Mouse (Mus musculus): ENCODE data around the gene Tiprl. TPM values are rescaled to one million over a fixed set of nuclear protein-coding genes. Genes with fewer than 3 reads are reported as not detected.

Gene Tiprl
- polyA plus RNA-seq (2012; ENCODE audit: insufficient read depth, insufficient read length, missing spikeins) = 37.5 and 48.6 TPM in 2 replicates

DNA sequence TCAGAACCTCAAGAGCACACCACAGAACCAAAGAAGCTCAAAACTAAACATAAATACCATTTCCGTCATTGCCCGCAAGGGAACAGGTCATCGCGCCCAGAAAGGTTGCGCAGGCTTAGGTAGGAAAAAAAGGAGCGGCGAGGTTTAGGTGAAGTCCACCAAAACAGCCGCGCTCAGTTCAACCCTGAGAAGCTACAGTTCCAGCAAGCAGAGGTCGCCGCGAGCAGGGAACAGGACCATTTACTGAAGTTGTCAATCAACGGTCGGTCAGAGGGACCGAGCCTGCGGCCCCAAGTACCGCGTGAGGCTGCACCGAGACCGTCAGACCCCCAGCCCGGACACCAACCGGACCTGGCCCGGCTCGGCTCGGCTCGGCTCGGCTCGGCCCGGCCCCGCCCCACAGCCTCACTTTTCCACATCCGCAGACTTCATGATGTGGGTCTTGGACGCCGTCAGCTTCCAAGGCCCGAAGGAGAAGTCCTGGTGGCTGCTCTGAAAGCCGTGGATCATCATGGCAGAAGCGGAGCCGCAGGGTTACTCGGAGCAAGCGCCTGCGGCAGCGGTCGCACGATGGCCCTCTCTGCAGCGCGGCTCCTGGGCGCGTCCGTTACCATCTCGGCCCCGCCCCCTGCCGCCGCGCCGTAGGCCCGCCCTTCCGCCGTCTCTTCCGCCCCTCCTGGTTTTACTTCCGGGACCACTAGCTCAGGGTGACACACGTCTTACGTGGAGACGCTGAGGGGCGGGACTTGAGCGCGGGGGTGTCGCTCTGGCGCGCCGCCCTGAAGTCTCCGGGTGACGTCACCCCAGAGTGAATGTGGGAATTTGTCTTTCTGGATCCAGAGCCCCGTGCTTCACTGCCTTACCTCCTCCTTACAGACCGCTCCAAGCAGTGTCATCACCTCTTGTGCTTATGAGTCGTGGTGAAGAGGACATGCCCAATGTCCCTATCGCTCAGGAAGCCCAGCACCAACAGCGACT lies at the start of gene Tiprl:
Tiprl (minus strand) TSS at position 676 of the 978 bp plus-strand sequence.
- TF ChIP-seq POLR2A (IDR thresholded peaks at IDR 0.05; ENCODE audit: borderline replicate concordance, low read depth, low read length) (0 out of 2 replicates have a peak, but pooled peaks have one; percentile 46), CTCF (IDR thresholded peaks at IDR 0.05; ENCODE audit: low read depth, low read length) (no peak)
- H3K4me3 ChIP-seq (ENCODE audit: insufficient read depth, low read length) = peak within 1 kb of the TSS; percentile 71
- H3K27ac ChIP-seq (ENCODE audit: insufficient read depth, low read depth, low read length) = peak within 1 kb of the TSS; percentile 47
- H3K4me1 ChIP-seq (ENCODE audit: control insufficient read depth, insufficient read depth, low read length) = peaks cover 6% of the 10 kb centered on the region

DNA sequence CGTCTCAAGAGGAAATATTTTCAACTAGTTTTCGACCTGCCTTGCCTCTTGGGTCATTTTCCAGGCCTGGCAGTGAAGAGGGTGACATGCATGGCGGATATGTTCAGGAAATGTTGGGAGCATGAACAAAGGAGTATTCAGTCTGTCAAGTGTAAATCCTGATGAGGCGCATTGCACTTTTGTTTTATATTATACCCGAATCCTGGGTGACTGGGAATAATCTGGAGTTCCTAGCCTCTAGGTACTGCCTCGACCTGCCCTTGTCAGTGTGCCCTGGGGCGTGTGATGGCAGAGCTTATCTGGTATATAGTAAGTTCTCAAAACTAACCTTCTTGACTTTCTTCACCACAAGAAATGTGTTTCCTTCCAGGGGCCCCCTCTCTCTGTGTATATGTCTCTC lies 47.3 kb upstream of the Tiprl start:
- Histone ChIP-seq H3K27ac (ENCODE audit: insufficient read depth, low read depth, low read length) (no peak overlapping the region), H3K4me3 (ENCODE audit: insufficient read depth, low read length) (no peak overlapping the region), H3K4me1 (ENCODE audit: control insufficient read depth, insufficient read depth, low read length) (peaks cover 5% of the 10 kb centered on the region)
- no peak for TF ChIP-seq CTCF (IDR thresholded peaks at IDR 0.05; ENCODE audit: low read depth, low read length)

DNA sequence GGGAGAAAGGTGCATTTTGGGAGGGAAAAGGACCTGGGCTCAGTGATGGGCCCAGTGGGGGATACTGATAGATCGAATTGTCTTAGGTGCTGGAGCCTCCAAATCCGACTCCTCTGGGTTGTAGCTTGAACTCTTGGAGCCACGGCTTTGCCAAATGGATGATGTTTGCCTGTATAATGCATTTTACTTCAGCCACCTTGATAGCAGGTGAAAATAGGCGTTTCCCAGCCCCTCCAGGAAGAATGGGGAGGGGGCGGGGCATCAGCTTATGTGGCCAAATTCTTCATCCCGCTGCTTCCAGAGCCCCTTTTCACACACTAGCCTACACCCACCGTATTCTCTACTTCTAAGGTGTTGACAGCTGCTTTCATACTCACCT lies 46.2 kb upstream of the Tiprl start:
- Histone ChIP-seq H3K27ac (ENCODE audit: insufficient read depth, low read depth, low read length) (no peak overlapping the region), H3K4me1 (ENCODE audit: control insufficient read depth, insufficient read depth, low read length) (peaks cover 5% of the 10 kb centered on the region), H3K4me3 (ENCODE audit: insufficient read depth, low read length) (no peak overlapping the region)
- TF ChIP-seq CTCF (IDR thresholded peaks at IDR 0.05; ENCODE audit: low read depth, low read length) (no peak), POLR2A (IDR thresholded peaks at IDR 0.05; ENCODE audit: borderline replicate concordance, low read depth, low read length) (no peak)

DNA sequence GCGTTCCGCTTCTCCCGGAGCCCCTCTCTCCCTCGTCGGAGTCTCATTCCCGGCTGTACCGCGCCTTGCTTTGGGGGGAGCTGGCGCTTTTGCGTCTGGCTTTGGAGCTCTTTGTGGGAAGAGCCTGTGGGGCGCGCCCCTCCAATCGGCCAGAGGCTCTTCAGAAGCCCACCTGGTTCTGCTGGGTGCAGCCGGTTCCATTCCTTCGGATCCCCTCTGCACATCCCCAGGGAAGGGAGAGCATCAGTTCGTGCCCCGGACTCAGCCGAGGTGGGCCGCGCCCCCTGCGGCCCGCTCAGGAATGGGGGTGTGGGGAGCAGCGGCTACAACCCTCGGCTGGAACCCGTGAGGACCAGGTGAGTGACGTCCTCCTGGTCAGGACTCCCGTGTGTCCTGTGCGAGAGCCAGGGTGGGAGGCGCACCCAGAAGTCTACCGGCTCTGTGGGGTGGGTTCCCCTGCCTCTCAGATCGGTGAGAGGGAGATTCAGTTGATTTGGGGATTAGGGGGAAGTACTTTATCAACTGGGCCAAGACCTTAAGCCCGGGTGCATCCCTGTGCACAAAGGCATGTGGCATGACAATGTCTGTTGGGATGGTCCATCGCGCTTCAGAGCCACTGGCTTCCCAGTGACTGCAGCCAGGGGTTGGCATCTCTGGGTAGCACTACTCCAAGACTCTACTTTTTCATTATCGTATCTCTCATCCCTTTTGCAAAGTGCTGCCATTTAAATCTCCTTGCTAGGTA lies 45.6 kb upstream of the Tiprl start:
- TF ChIP-seq POLR2A (IDR thresholded peaks at IDR 0.05; ENCODE audit: borderline replicate concordance, low read depth, low read length) = no peak
- TF ChIP-seq CTCF (IDR thresholded peaks at IDR 0.05; ENCODE audit: low read depth, low read length) = no peak
- peaks cover 5% of the 10 kb centered on the region for H3K4me1 ChIP-seq (ENCODE audit: control insufficient read depth, insufficient read depth, low read length)
- H3K4me3 ChIP-seq (ENCODE audit: insufficient read depth, low read length) = peak overlapping the region; percentile 58
- no peak overlapping the region for H3K27ac ChIP-seq (ENCODE audit: insufficient read depth, low read depth, low read length)

DNA sequence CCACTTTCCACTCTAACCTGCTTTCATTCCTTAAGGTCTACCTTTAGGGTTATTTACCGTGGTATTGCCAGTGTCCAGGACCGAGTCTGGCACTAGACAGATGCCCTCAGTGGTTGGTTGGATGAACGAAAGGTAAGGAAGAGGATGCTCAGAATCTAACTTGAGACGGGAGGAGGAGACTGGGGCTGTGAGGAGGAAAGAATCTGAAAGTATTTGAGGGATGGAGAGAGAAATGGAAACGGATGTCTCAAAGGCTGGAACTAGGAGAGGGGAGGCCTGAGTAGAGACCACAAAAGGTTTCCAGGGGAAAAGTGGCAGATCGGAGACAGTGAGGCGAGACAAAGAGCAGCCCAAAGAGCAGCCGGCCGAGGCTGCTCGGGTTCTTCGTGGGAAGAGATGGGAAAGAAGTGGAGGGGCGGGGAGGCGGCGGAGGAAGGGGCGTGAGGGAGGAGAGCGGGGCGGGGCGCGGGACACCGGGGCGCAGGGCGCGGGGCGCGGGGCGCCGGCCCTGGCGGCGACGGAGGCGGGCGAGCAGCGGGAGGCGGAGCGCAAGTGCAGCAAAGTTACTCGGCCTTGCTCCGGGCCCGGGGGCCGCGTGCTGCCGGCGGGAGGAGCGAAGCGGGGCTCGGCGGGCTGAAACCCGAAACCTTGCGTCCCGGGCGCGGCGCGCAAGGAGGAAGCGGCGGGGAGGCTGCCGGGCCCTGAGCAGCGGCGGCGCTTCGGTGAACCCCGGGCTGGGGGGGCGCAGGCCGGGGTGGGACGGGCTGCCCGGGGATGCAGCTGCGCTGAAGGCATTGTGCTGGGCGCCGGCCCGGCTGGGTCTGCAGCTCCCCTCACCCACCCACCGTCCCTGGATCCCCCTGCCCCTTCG lies 44.8 kb upstream of the Tiprl start:
- TF ChIP-seq CTCF (IDR thresholded peaks at IDR 0.05; ENCODE audit: low read depth, low read length) (no peak), POLR2A (IDR thresholded peaks at IDR 0.05; ENCODE audit: borderline replicate concordance, low read depth, low read length) (no peak)
- Histone ChIP-seq H3K27ac (ENCODE audit: insufficient read depth, low read depth, low read length) (no peak overlapping the region), H3K4me1 (ENCODE audit: control insufficient read depth, insufficient read depth, low read length) (peaks cover 5% of the 10 kb centered on the region), H3K4me3 (ENCODE audit: insufficient read depth, low read length) (peak overlapping the region; percentile 58)

DNA sequence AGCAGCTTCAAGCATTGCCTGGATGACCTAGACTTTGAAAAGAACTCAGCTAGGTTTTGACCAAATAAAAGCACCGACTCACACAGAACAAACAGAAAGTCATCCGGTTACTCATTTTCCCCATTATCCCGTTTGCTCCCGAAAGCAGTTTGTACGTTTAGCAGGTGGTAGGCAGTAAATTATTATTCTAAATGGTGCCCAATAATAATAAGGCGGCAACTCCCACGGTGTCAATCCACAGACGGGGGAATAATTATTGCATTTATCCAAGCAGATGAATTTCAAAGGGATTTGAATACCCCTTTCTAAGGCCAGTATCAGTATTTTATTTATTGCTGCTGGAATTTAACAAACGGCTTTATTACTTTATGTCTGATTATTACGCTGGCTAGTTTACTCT lies 43.9 kb upstream of the Tiprl start:
- H3K27ac ChIP-seq (ENCODE audit: insufficient read depth, low read depth, low read length) = no peak overlapping the region
- no peak for TF ChIP-seq POLR2A (IDR thresholded peaks at IDR 0.05; ENCODE audit: borderline replicate concordance, low read depth, low read length)
- no peak for TF ChIP-seq CTCF (IDR thresholded peaks at IDR 0.05; ENCODE audit: low read depth, low read length)
- H3K4me1 ChIP-seq (ENCODE audit: control insufficient read depth, insufficient read depth, low read length) = peaks cover 3% of the 10 kb centered on the region; the same call in 1 of the 2 replicates
- no peak overlapping the region for H3K4me3 ChIP-seq (ENCODE audit: insufficient read depth, low read length)

DNA sequence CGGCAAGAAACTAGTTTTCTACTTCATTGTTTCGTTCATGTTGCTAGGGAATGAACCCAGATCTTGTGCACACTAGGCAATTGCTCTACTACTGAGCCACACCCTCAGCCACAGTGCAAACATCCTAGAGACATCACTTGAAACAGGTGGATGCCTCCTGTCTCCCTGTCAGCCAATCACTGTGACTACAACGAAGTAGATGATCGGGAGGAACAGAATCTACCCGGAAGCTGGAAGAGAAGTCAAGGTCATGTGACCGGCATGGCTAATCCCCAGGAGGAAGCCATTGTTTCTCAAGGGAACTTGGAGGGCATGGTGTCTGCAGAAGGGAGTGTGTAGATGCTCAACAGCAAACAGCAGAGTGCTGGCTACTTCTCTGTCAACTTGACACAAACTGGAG lies 38.1 kb upstream of the Tiprl start:
- H3K4me3 ChIP-seq (ENCODE audit: insufficient read depth, low read length) = no peak overlapping the region
- TF ChIP-seq POLR2A (IDR thresholded peaks at IDR 0.05; ENCODE audit: borderline replicate concordance, low read depth, low read length) (no peak), CTCF (IDR thresholded peaks at IDR 0.05; ENCODE audit: low read depth, low read length) (no peak)
- H3K4me1 ChIP-seq (ENCODE audit: control insufficient read depth, insufficient read depth, low read length) = no peaks in the 10 kb centered on the region
- H3K27ac ChIP-seq (ENCODE audit: insufficient read depth, low read depth, low read length) = no peak overlapping the region

DNA sequence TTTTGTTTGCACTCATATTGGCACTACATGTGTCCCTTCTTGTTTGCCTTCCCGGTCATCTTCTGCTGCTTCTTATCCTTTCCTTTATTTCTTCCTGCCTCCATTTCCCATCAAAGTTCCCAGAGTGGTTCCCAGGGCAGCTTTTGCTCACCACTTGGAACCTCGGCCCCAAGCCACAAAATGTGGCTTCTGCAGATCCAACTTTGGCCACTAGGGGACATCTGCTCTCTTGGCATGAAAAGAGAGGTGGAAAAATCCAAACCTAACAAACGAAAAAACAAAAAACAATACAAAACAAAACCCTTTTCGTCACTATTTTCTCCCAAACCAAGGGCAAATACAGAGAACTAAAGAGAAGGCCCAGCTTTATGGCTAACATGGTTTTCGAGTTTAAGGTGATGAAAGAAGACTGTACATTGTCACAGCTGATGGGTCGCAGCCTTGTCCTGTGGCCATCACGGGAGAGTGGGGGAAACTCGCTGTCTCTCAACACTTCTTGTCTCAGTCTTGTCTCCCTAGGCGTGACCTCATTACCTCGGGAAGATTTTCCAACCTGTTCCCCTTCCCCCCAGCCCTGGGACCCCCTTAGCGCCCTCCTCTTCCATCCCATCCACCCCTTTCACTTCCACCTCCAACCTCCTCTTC lies 15.4 kb upstream of the Tiprl start:
- Histone ChIP-seq H3K27ac (ENCODE audit: insufficient read depth, low read depth, low read length) (no peak overlapping the region), H3K4me1 (ENCODE audit: control insufficient read depth, insufficient read depth, low read length) (no peaks in the 10 kb centered on the region), H3K4me3 (ENCODE audit: insufficient read depth, low read length) (no peak overlapping the region)
- TF ChIP-seq POLR2A (IDR thresholded peaks at IDR 0.05; ENCODE audit: borderline replicate concordance, low read depth, low read length) = no peak
- TF ChIP-seq CTCF (IDR thresholded peaks at IDR 0.05; ENCODE audit: low read depth, low read length) = peak; percentile 66

DNA sequence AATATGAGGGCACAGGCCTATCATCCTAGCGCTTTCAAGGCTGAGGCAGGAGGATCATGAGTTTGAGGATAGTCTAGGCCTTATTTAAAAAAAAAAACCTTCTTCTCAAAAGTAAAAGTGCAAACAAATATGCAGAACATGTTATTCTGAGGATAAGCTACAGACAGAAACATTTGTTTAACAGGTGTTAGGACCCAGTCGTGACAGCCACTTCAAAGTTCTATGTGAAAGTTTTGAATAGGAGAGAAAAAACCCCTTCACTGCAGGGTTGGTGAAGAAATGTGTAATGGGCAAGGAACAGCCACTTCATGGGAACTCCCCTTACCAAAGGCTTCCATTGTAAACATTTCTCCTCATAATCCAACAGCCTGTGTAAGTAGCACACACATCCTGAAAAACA lies 13.8 kb upstream of the Tiprl start:
- no peak for TF ChIP-seq CTCF (IDR thresholded peaks at IDR 0.05; ENCODE audit: low read depth, low read length)
- no peak for TF ChIP-seq POLR2A (IDR thresholded peaks at IDR 0.05; ENCODE audit: borderline replicate concordance, low read depth, low read length)
- Histone ChIP-seq H3K27ac (ENCODE audit: insufficient read depth, low read depth, low read length) (no peak overlapping the region), H3K4me1 (ENCODE audit: control insufficient read depth, insufficient read depth, low read length) (no peaks in the 10 kb centered on the region), H3K4me3 (ENCODE audit: insufficient read depth, low read length) (no peak overlapping the region)
